Mouse (Mus musculus): Measurements from ENCODE around the gene Lpin1.

GRCm38 (mm10) chr12:16532860-16533230 is 77.9 kb downstream of the Lpin1 start:
- TF ChIP-seq CTCF (IDR thresholded peaks at IDR 0.05; ENCODE audit: low read depth, low read length): no peak
- no peak for TF ChIP-seq POLR2A (IDR thresholded peaks at IDR 0.05; ENCODE audit: borderline replicate concordance, low read depth, low read length)
